Mouse (Mus musculus) c-Kit-positive CD71-negative TER-119-negative erythroid progenitor cells, embryonic 14.5 days (primary cell): ENCODE results near the gene Cdc34.
A peak's percentile ranks its signal among the peaks of the same experiment; 100 is the strongest.

Source experiments
- DNase-seq: peaks from one replicate; pipeline ENCODE4 v3.0.0-alpha.2; 2013; ENCODE audit warnings: low read depth

Gene Cdc34

GRCm38 (mm10) chr10:79681591-79682245 is at the start of gene Cdc34:
Cdc34 (plus strand) TSS chr10:79682195.
- DNase-seq, result peak; percentile 93

GRCm38 (mm10) chr10:79633006-79633777 is 48.8 kb upstream of the Cdc34 start:
- DNase-seq, result no peak

GRCm38 (mm10) chr10:79636287-79636686 is 45.7 kb upstream of the Cdc34 start:
- no peak for DNase-seq

- DNase-seq, result no peak
Measured at GRCm38 (mm10) chr10:79637128-79638110, 44.6 kb upstream of the Cdc34 start, which contains the start of gene Shc2. Shc2 (minus strand) TSS chr10:79637918.

GRCm38 (mm10) chr10:79638486-79639204 is 43.4 kb upstream of the Cdc34 start:
- DNase-seq, result no peak

- DNase-seq, result no peak
Measured at GRCm38 (mm10) chr10:79645711-79646110, 36.3 kb upstream of the Cdc34 start, which contains the start of gene Odf3l2. Odf3l2 (minus strand) TSS chr10:79645738.

GRCm38 (mm10) chr10:79649070-79649751 is 32.8 kb upstream of the Cdc34 start:
- peak; percentile 63 for DNase-seq

GRCm38 (mm10) chr10:79652789-79653188 is 29.2 kb upstream of the Cdc34 start:
- no peak for DNase-seq

GRCm38 (mm10) chr10:79654946-79655395 is 27.0 kb upstream of the Cdc34 start:
- DNase-seq, result no peak

- DNase-seq, result no peak
Measured at GRCm38 (mm10) chr10:79658829-79659228, 23.2 kb upstream of the Cdc34 start.

- no peak for DNase-seq
Measured at GRCm38 (mm10) chr10:79660298-79660697, 21.7 kb upstream of the Cdc34 start.

- no peak for DNase-seq
Measured at GRCm38 (mm10) chr10:79661861-79662260, 20.1 kb upstream of the Cdc34 start.

- DNase-seq, result peak; percentile 38
Measured at GRCm38 (mm10) chr10:79664131-79664665, 17.8 kb upstream of the Cdc34 start, which contains the start of gene Madcam1. Madcam1 (plus strand) TSS chr10:79664559.

- DNase-seq, result no peak
Measured at GRCm38 (mm10) chr10:79665051-79665450, 16.9 kb upstream of the Cdc34 start.

- no peak for DNase-seq
Measured at GRCm38 (mm10) chr10:79666493-79666892, 15.5 kb upstream of the Cdc34 start.

GRCm38 (mm10) chr10:79668076-79668475 is 13.9 kb upstream of the Cdc34 start:
- no peak for DNase-seq

GRCm38 (mm10) chr10:79668771-79669575 is 13.0 kb upstream of the Cdc34 start, which contains the start of gene Tpgs1:
Tpgs1 (plus strand) TSS chr10:79669369.
- peak; percentile 83 for DNase-seq

GRCm38 (mm10) chr10:79669576-79670057 is 12.4 kb upstream of the Cdc34 start:
- peak; percentile 43 for DNase-seq
